Mouse (Mus musculus) skeletal muscle tissue, adult 2 months (tissue): ENCODE measurements around the gene Nacc2.

ENCODE experiments used
- DNase-seq: peaks from one replicate; pipeline ENCODE4 v3.0.0-alpha.2; 2012; ENCODE audit warnings: low read depth, low spot score

Nacc2 gene

GRCm38 (mm10) chr2:26056226-26056625, 66.8 kb downstream of the Nacc2 start:
- no peak for DNase-seq

GRCm38 (mm10) chr2:26055747-26056102, 67.3 kb downstream of the Nacc2 start:
- no peak for DNase-seq

- peak; percentile 71 for DNase-seq
Measured at GRCm38 (mm10) chr2:26055046-26055746, 67.8 kb downstream of the Nacc2 start.

GRCm38 (mm10) chr2:26052806-26053205, 70.2 kb downstream of the Nacc2 start:
- no peak for DNase-seq

GRCm38 (mm10) chr2:26048816-26049215, 74.2 kb downstream of the Nacc2 start:
- no peak for DNase-seq

GRCm38 (mm10) chr2:26044216-26044615, 78.8 kb downstream of the Nacc2 start:
- no peak for DNase-seq

GRCm38 (mm10) chr2:26042603-26043002, 80.4 kb downstream of the Nacc2 start:
- no peak for DNase-seq

- no peak for DNase-seq
Measured at GRCm38 (mm10) chr2:26041163-26041810, 81.7 kb downstream of the Nacc2 start.

GRCm38 (mm10) chr2:26039951-26040350, 83.1 kb downstream of the Nacc2 start:
- DNase-seq: no peak

- DNase-seq: no peak
Measured at GRCm38 (mm10) chr2:26037386-26037785, 85.6 kb downstream of the Nacc2 start.

GRCm38 (mm10) chr2:26034344-26035050, 88.5 kb downstream of the Nacc2 start:
- no peak for DNase-seq

- no peak for DNase-seq
Measured at GRCm38 (mm10) chr2:26030288-26030687, 92.7 kb downstream of the Nacc2 start.

- DNase-seq: no peak
Measured at GRCm38 (mm10) chr2:26024138-26025075, 98.6 kb downstream of the Nacc2 start.

GRCm38 (mm10) chr2:26022626-26023025, 100.4 kb downstream of the Nacc2 start:
- DNase-seq: no peak

- no peak for DNase-seq
Measured at GRCm38 (mm10) chr2:26022258-26022565, 100.8 kb downstream of the Nacc2 start.

GRCm38 (mm10) chr2:26021561-26022257, 101.3 kb downstream of the Nacc2 start, which contains the start of gene Ubac1:
Gene Ubac1 (minus strand): TSS chr2:26021747.
- peak; percentile 95 for DNase-seq

- DNase-seq: peak; percentile 87
Measured at GRCm38 (mm10) chr2:26020714-26021560, 102.1 kb downstream of the Nacc2 start.

GRCm38 (mm10) chr2:26019923-26020322, 103.1 kb downstream of the Nacc2 start:
- no peak for DNase-seq

GRCm38 (mm10) chr2:26017326-26017725, 105.7 kb downstream of the Nacc2 start:
- no peak for DNase-seq

GRCm38 (mm10) chr2:26013674-26014073, 109.3 kb downstream of the Nacc2 start:
- no peak for DNase-seq
